Mouse (Mus musculus) G1E-ER4 (cell line): Measurements from ENCODE around the gene Birc6. TPM values are rescaled to one million over a fixed set of nuclear protein-coding genes. Genes with fewer than 3 reads are reported as not detected.

Experiments used
- GATA1 ChIP-seq: IDR thresholded peaks from one replicate; pipeline ENCODE4 v1.8.0; 2012; ENCODE audit warnings: low read length, inconsistent platforms
- polyA plus RNA-seq: library from polyadenylated mRNA; stranded (reverse); fragments of >175 nt; gene quantifications from 2 replicates; pipeline ENCODE4 v1.2.3, GENCODE M21; 2012

Gene Birc6
- polyA plus RNA-seq, 1 experiment, result 18.7 TPM

- no peak for TF ChIP-seq GATA1
Measured at GRCm38 (mm10) chr17:74658362-74658761, 130.3 kb downstream of the Birc6 start.

- TF ChIP-seq GATA1, result no peak
Measured at GRCm38 (mm10) chr17:74668010-74668409, 139.9 kb downstream of the Birc6 start.

GRCm38 (mm10) chr17:74670031-74670430 is 141.9 kb downstream of the Birc6 start:
- no peak for TF ChIP-seq GATA1

GRCm38 (mm10) chr17:74672446-74672845 is 144.4 kb downstream of the Birc6 start:
- no peak for TF ChIP-seq GATA1

- no peak for TF ChIP-seq GATA1
Measured at GRCm38 (mm10) chr17:74673251-74673650, 145.2 kb downstream of the Birc6 start.

GRCm38 (mm10) chr17:74678061-74678460 is 150.0 kb downstream of the Birc6 start:
- no peak for TF ChIP-seq GATA1

- TF ChIP-seq GATA1, result no peak
Measured at GRCm38 (mm10) chr17:74684927-74685326, 156.8 kb downstream of the Birc6 start.

- no peak for TF ChIP-seq GATA1
Measured at GRCm38 (mm10) chr17:74688555-74688954, 160.5 kb downstream of the Birc6 start.

GRCm38 (mm10) chr17:74689406-74689805 is 161.3 kb downstream of the Birc6 start:
- TF ChIP-seq GATA1, result no peak

- no peak for TF ChIP-seq GATA1
Measured at GRCm38 (mm10) chr17:74705480-74705879, 177.4 kb downstream of the Birc6 start.

- no peak for TF ChIP-seq GATA1
Measured at GRCm38 (mm10) chr17:74706593-74706992, 178.5 kb downstream of the Birc6 start.

GRCm38 (mm10) chr17:74707637-74708152 is 179.6 kb downstream of the Birc6 start:
- TF ChIP-seq GATA1, result no peak

- no peak for TF ChIP-seq GATA1
Measured at GRCm38 (mm10) chr17:74710731-74711130, 182.6 kb downstream of the Birc6 start.

- TF ChIP-seq GATA1, result no peak
Measured at GRCm38 (mm10) chr17:74711627-74712026, 183.5 kb downstream of the Birc6 start.

GRCm38 (mm10) chr17:74715128-74715527 is 187.0 kb downstream of the Birc6 start:
- TF ChIP-seq GATA1, result no peak

- no peak for TF ChIP-seq GATA1
Measured at GRCm38 (mm10) chr17:74715724-74716123, 187.6 kb downstream of the Birc6 start.

- TF ChIP-seq GATA1, result no peak
Measured at GRCm38 (mm10) chr17:74716643-74717042, 188.5 kb downstream of the Birc6 start.

- TF ChIP-seq GATA1, result no peak
Measured at GRCm38 (mm10) chr17:74717091-74717617, 189.1 kb downstream of the Birc6 start.
